Mouse (Mus musculus): ENCODE measurements around the gene Zfp189. TPM values are rescaled to one million over a fixed set of nuclear protein-coding genes. Genes with fewer than 3 reads are reported as not detected.
A peak's percentile ranks its signal among the peaks of the same experiment; 100 is the strongest.

Zfp189 gene
- polyA plus RNA-seq, 1 experiment from 2014 or later, result 10.7 TPM

DNA sequence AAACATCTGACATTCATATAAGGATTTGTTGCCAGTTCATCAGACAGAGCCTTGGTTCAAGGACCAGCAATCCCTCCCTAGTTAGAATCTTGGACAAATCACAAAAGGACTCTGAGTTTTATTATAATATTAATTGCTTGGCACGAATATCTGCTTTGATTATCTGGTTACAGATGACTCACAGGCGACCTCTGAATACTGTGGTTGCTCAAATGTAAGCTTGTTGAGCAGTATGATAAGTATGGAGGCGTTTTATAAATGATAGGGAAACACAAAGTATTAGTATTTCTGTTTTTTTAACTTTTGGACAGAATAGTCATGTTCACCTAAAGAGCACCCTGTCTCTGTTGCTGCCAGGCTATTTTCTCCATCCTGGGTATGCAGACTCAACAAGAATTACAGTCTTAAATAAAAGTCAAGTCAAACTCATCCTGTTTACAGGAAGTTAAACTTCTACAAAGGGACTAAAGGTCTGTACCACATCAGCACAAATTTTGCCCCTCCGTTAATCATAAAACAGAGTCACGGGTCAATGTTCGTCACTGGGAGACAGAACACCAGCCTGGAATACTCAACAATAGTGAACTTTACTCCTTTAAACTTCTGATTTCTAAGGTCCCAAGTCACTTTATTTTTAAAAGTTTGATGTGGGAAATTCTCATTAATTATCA is 26.0 kb downstream of the Zfp189 start:
- H3K4me1 ChIP-seq, result no peaks in the 10 kb centered on the region
- H3K27me3 ChIP-seq (replicated peaks; ENCODE audit: low read depth, poor library complexity, severe bottlenecking), result no peaks in the 10 kb centered on the region
- H3K4me3 ChIP-seq, result no peak overlapping the region
- no peak overlapping the region for H3K27ac ChIP-seq (replicated peaks)
- no peak for DNase-seq (ENCODE audit: low spot score)
- WGBS, result 78% methylated on average over 6 of the region's 6 CpGs
- no peaks in the 10 kb centered on the region for H3K36me3 ChIP-seq (replicated peaks)
- H3K9me3 ChIP-seq, result no peaks in the 10 kb centered on the region

DNA sequence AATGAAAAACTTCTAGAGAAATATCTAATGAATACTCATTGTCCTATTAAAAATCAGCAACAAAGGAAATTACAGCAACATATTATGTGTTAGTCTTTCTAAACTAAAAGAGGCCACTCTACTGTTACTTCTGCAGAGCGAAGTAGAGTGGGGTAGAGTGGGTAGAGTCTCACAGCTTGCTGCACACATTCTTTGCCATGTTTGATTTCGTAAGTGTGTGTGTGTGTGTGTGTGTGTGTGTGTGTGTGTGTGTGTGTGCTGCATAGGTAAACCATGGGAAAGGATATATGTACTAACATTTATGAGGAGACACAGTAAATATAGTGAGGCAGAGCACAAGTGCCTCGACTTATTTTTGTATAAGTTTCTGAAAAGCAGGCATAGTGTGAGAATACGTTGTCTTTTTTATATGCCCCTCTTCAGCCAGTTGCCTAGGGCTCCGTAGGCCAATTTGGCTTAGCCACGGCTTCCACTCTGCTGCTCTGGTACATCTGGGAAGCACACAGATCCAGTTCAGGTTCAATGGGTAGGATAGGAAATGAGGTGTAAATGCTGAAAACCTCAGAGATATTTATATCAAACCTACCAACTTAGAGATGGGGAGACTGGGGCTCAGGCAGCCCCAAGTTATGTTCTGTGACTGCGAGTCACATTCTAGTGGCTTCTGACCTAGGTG is 26.7 kb downstream of the Zfp189 start:
- 88% methylated on average over 7 of the region's 7 CpGs for WGBS
- no peak overlapping the region for H3K27ac ChIP-seq (replicated peaks)
- H3K4me1 ChIP-seq, result no peaks in the 10 kb centered on the region
- no peak overlapping the region for H3K4me3 ChIP-seq
- H3K9me3 ChIP-seq, result no peaks in the 10 kb centered on the region
- no peaks in the 10 kb centered on the region for H3K36me3 ChIP-seq (replicated peaks)
- no peak for DNase-seq (ENCODE audit: low spot score)
- no peaks in the 10 kb centered on the region for H3K27me3 ChIP-seq (replicated peaks; ENCODE audit: low read depth, poor library complexity, severe bottlenecking)

- DNase-seq (ENCODE audit: low spot score), result no peak
- Histone ChIP-seq H3K4me1 (no peaks in the 10 kb centered on the region), H3K9me3 (no peaks in the 10 kb centered on the region), H3K4me3 (no peak within 1 kb of the TSS), H3K27ac (replicated peaks) (no peak within 1 kb of the TSS), H3K27me3 (replicated peaks; ENCODE audit: low read depth, poor library complexity, severe bottlenecking) (no peaks in the 10 kb centered on the region), H3K36me3 (replicated peaks) (no peaks in the 10 kb centered on the region)
- WGBS, result 73% methylated on average over 3 of the region's 3 CpGs
Measured at GRCm38 (mm10) chr4:49549383-49549782, 28.4 kb downstream of the Zfp189 start, which contains the start of gene Aldob. Gene Aldob, minus strand, starts transcription at chr4:49549546.

GRCm38 (mm10) chr4:49553380-49553779 is 32.4 kb downstream of the Zfp189 start:
- no peaks in the 10 kb centered on the region for H3K36me3 ChIP-seq (replicated peaks)
- WGBS, result 91% methylated on average over 5 of the region's 5 CpGs
- H3K4me1 ChIP-seq, result no peaks in the 10 kb centered on the region
- DNase-seq (ENCODE audit: low spot score), result no peak
- H3K27ac ChIP-seq (replicated peaks), result no peak overlapping the region
- no peaks in the 10 kb centered on the region for H3K9me3 ChIP-seq
- H3K27me3 ChIP-seq (replicated peaks; ENCODE audit: low read depth, poor library complexity, severe bottlenecking), result no peaks in the 10 kb centered on the region
- no peak overlapping the region for H3K4me3 ChIP-seq

DNA sequence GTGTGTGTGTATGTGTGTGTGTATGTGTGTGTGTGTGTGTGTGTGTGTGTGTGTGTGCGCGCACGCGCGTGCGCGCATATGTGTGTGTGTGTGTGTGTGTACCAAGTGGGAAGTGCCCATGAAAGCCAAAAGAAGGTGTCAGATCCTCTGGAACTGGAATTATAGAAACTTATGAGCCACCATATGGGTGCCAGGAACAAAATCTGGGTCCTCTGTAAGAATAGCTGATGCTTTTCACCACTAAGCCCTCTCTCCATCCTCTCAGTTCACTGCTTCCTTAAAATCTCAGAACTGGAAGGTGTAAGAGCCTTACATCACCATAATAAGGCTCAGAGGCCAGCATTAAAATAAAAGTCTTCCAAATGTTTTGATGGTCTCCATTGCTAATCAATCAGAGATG is 36.4 kb downstream of the Zfp189 start:
- WGBS, result 99% methylated on average over 7 of the region's 7 CpGs
- Histone ChIP-seq H3K9me3 (no peaks in the 10 kb centered on the region), H3K27me3 (replicated peaks; ENCODE audit: low read depth, poor library complexity, severe bottlenecking) (no peaks in the 10 kb centered on the region), H3K4me3 (no peak overlapping the region), H3K27ac (replicated peaks) (no peak overlapping the region), H3K4me1 (no peaks in the 10 kb centered on the region), H3K36me3 (replicated peaks) (no peaks in the 10 kb centered on the region)
- DNase-seq (ENCODE audit: low spot score), result no peak

DNA sequence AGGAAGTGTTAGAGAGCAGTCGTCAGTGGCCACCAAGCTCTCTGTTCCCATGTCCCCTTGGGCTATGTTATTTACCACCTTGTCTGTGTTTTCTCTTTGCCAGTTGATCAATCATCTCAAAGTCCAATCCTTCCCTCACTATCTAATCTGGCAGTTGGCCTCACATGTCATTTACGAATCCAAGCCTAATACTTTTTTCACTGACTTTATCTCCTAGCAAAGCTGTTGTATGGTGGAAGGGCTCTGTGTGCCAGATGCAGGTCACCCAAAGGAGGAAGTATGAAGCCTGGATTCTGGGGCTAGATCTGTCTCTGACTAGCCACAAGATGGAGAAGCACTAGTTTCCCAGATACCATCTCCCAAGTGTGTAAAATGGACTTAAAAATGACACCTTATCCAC is 37.2 kb downstream of the Zfp189 start:
- Histone ChIP-seq H3K9me3 (no peaks in the 10 kb centered on the region), H3K27me3 (replicated peaks; ENCODE audit: low read depth, poor library complexity, severe bottlenecking) (no peaks in the 10 kb centered on the region), H3K27ac (replicated peaks) (no peak overlapping the region), H3K4me1 (no peaks in the 10 kb centered on the region), H3K4me3 (no peak overlapping the region), H3K36me3 (replicated peaks) (no peaks in the 10 kb centered on the region)
- WGBS, result 79% methylated on average over 2 of the region's 2 CpGs
- DNase-seq (ENCODE audit: low spot score), result no peak

- no peaks in the 10 kb centered on the region for H3K4me1 ChIP-seq
- no peak for DNase-seq (ENCODE audit: low spot score)
- H3K36me3 ChIP-seq (replicated peaks), result no peaks in the 10 kb centered on the region
- no peak overlapping the region for H3K4me3 ChIP-seq
- 78% methylated on average over 20 of the region's 20 CpGs for WGBS
- H3K9me3 ChIP-seq, result no peaks in the 10 kb centered on the region
- H3K27ac ChIP-seq (replicated peaks), result no peak overlapping the region
- no peaks in the 10 kb centered on the region for H3K27me3 ChIP-seq (replicated peaks; ENCODE audit: low read depth, poor library complexity, severe bottlenecking)
Measured at GRCm38 (mm10) chr4:49559915-49560772, 39.2 kb downstream of the Zfp189 start.

DNA sequence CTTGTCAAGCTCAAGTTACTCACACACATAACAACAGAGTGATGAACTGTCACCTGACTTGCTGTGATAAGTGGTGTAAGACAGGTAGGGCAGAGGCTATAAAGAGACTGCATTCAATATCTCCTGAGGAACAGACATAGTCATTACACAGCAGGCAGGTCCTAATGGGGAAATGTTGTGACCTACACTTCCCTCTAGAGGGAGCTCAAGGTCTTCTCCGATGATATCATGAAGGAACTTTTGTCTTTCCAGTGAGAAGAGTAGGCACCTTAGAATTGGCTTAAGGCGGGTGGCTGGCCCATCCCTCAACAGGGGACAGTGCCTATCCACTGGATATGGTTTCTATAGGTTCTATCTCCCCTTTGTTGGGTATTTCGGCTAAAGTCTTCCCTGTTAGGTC is 46.6 kb downstream of the Zfp189 start:
- Histone ChIP-seq H3K4me1 (no peaks in the 10 kb centered on the region), H3K36me3 (replicated peaks) (no peaks in the 10 kb centered on the region), H3K27me3 (replicated peaks; ENCODE audit: low read depth, poor library complexity, severe bottlenecking) (no peaks in the 10 kb centered on the region), H3K9me3 (no peaks in the 10 kb centered on the region), H3K4me3 (no peak overlapping the region), H3K27ac (replicated peaks) (no peak overlapping the region)
- 16% methylated on average over 3 of the region's 3 CpGs for WGBS
- peak; percentile 28 for DNase-seq (ENCODE audit: low spot score)

DNA sequence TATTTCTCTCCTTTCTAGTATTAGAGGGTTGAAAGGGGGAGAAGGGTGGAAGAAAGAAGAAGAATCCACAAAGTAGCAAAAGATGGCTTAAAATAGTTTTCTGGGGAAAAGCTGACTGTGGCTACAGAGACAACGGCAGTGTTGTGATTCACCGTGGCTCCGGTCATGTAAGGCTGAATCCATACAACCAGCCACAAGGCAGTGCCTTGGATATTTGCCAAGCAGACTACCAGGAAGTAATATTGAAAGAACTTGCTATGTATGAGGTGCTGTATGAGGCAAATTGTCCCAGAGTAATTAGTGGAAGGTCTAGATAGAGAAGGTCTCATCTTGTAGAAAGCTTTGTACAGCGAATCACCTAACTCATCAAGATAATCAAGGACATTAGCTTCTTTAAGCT is 51.2 kb downstream of the Zfp189 start:
- H3K27ac ChIP-seq (replicated peaks), result no peak overlapping the region
- H3K36me3 ChIP-seq (replicated peaks), result no peaks in the 10 kb centered on the region
- H3K9me3 ChIP-seq, result no peaks in the 10 kb centered on the region
- no peaks in the 10 kb centered on the region for H3K4me1 ChIP-seq
- no peak for DNase-seq (ENCODE audit: low spot score)
- no peaks in the 10 kb centered on the region for H3K27me3 ChIP-seq (replicated peaks; ENCODE audit: low read depth, poor library complexity, severe bottlenecking)
- no peak overlapping the region for H3K4me3 ChIP-seq
- 93% methylated on average over 4 of the region's 4 CpGs for WGBS

Other genes starting within 250 kb of the Zfp189 start
- not detected in 2 replicates for gene Acnat2, start 113.0 kb upstream of the Zfp189 start, polyA plus RNA-seq (2016; fragmentation: Nextera tagmentation; extraction: Ambion mirVana)
- 0.20 TPM in 1 of 2 replicates, not detected in the other for gene Acnat1, start 47.3 kb upstream of the Zfp189 start, polyA plus RNA-seq (2016; fragmentation: Nextera tagmentation; extraction: Ambion mirVana)
- gene Baat, start 14.6 kb upstream of the Zfp189 start, polyA plus RNA-seq (2016; fragmentation: Nextera tagmentation; extraction: Ambion mirVana), result 0.20 and 0.25 TPM in 2 replicates
- gene Mrpl50, start 83 bp upstream of the Zfp189 start, polyA plus RNA-seq (2016; fragmentation: Nextera tagmentation; extraction: Ambion mirVana), result 82.9 and 83.6 TPM in 2 replicates
- gene Aldob, start 28.4 kb downstream of the Zfp189 start, polyA plus RNA-seq (2016; fragmentation: Nextera tagmentation; extraction: Ambion mirVana), result not detected in 2 replicates
- 10.6 and 12.0 TPM in 2 replicates for gene Tmem246, start 76.7 kb downstream of the Zfp189 start, polyA plus RNA-seq (2016; fragmentation: Nextera tagmentation; extraction: Ambion mirVana)
- 48.9 and 51.4 TPM in 2 replicates for gene Rnf20, start 110.8 kb downstream of the Zfp189 start, polyA plus RNA-seq (2016; fragmentation: Nextera tagmentation; extraction: Ambion mirVana)
- not detected in 2 replicates for gene Ppp3r2, start 160.8 kb downstream of the Zfp189 start, polyA plus RNA-seq (2016; fragmentation: Nextera tagmentation; extraction: Ambion mirVana)

Data from embryonic facial prominence, embryonic 10.5 days (tissue).